Mouse (Mus musculus): ENCODE results near the gene Myo18a.

GRCm38 (mm10) chr11:77725183-77725582 lies 37.9 kb upstream of the Myo18a start, which contains the start of gene Cryba1:
- TF ChIP-seq CTCF (IDR thresholded peaks at IDR 0.05; ENCODE audit: low read depth) (no peak), EP300 (IDR thresholded peaks at IDR 0.05; ENCODE audit: low read depth) (no peak)

Measured in heart, postnatal 0 days (tissue).